Mouse (Mus musculus): Measurements from ENCODE around the gene Pacsin2. TPM values are rescaled to one million over a fixed set of nuclear protein-coding genes. Genes with fewer than 3 reads are reported as not detected.

The Pacsin2 gene
- polyA plus RNA-seq, 1 experiment from 2014 or later, result 42.5 TPM

DNA sequence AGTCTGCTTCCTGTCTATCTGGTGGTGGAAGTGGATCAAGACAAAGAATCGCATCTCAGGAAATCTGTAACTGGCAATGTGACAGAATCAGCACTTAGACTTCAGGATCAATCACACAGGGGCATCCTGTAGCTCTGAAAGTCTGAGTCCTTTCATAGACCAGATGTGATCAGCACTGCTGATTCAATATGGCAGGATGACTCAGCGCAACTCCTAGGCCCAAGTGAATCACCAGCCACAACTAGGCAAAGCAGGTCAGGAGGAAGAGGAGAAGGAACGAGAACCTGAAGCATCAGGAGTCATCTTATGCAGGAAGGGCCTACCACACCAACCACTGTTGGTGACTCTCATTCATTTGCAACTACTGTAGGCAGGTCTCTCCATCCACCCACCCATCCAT is 60.4 kb downstream of the Pacsin2 start:
- TF ChIP-seq CTCF (IDR thresholded peaks at IDR 0.05; ENCODE audit: low read depth) (no peak), EP300 (optimal IDR thresholded peaks at IDR 0.05) (no peak)
- H3K9ac ChIP-seq (ENCODE audit: low read length), result no peak overlapping the region
- H3K27ac ChIP-seq (replicated peaks), result no peak overlapping the region
- no peaks in the 10 kb centered on the region for H3K27me3 ChIP-seq (ENCODE audit: control insufficient read depth, insufficient read depth, low read length)
- no peak overlapping the region for H3K4me3 ChIP-seq (ENCODE audit: low read depth, low read length)
- peaks cover 2% of the 10 kb centered on the region for H3K36me3 ChIP-seq (ENCODE audit: control insufficient read depth, insufficient read depth, low read length)
- no peak for DNase-seq (ENCODE audit: low spot score)
- WGBS, result 89% methylated on average over 3 of the region's 3 CpGs
- H3K9me3 ChIP-seq (ENCODE audit: control insufficient read depth, low read length), result no peaks in the 10 kb centered on the region
- peaks cover 2% of the 10 kb centered on the region for H3K4me1 ChIP-seq (replicated peaks; ENCODE audit: control insufficient read depth, insufficient read depth)
- H3K4me2 ChIP-seq (replicated peaks; ENCODE audit: low read depth), result no peak overlapping the region
- peak; percentile 54 for ATAC-seq (ENCODE audit: low FRiP score, low TSS enrichment)

DNA sequence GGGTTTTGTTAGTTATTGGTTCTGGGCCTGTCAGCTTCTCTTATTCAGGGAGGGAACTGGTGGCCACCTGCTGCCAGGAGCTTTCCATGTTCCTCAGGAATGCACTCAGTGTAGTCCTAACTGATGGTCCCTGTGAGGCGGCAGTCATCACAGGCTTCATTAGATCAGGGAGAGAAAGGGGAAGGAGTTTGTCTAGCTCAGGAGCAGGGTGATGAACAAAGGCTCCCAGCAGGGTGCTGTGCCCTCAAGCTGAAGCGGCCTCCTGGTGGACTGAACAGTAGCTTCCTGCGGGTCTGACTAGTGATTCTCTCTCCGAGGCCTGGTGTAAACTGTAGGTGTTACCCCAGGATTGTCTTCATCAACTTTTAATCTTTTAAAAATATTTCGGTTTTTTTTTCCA is 61.4 kb downstream of the Pacsin2 start:
- Histone ChIP-seq H3K36me3 (ENCODE audit: control insufficient read depth, insufficient read depth, low read length) (peaks cover 2% of the 10 kb centered on the region), H3K4me2 (replicated peaks; ENCODE audit: low read depth) (no peak overlapping the region), H3K9me3 (ENCODE audit: control insufficient read depth, low read length) (no peaks in the 10 kb centered on the region), H3K27ac (replicated peaks) (no peak overlapping the region), H3K9ac (ENCODE audit: low read length) (no peak overlapping the region), H3K4me1 (replicated peaks; ENCODE audit: control insufficient read depth, insufficient read depth) (no peaks in the 10 kb centered on the region), H3K4me3 (ENCODE audit: low read depth, low read length) (no peak overlapping the region), H3K27me3 (ENCODE audit: control insufficient read depth, insufficient read depth, low read length) (no peaks in the 10 kb centered on the region)
- ATAC-seq (ENCODE audit: low FRiP score, low TSS enrichment) (no peak), DNase-seq (ENCODE audit: low spot score) (no peak)
- 79% methylated on average over 5 of the region's 5 CpGs for WGBS
- TF ChIP-seq EP300 (optimal IDR thresholded peaks at IDR 0.05) (no peak), CTCF (IDR thresholded peaks at IDR 0.05; ENCODE audit: low read depth) (no peak)

DNA sequence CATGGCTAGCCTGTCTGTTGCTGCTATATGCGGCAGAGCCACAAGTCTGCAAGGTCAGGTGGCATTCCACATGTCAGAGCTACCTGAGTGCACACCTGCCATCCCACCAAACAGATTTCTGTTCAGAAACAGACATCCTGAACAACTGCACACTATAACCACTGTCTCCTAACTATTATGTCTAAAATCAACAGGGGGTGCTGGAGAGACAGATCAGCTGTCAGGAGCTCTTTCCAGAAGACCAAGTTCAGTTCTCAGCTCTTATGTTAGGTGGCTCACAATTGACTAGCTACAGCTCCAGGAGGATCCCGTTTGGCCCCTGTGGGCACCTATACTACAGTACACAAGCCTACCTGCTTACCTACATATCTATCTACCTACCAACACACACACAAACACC is 71.7 kb downstream of the Pacsin2 start:
- H3K4me3 ChIP-seq (ENCODE audit: low read depth, low read length), result no peak overlapping the region
- ATAC-seq (ENCODE audit: low FRiP score, low TSS enrichment), result no peak
- WGBS, result 85% methylated on average over 2 of the region's 2 CpGs
- no peaks in the 10 kb centered on the region for H3K9me3 ChIP-seq (ENCODE audit: control insufficient read depth, low read length)
- no peaks in the 10 kb centered on the region for H3K27me3 ChIP-seq (ENCODE audit: control insufficient read depth, insufficient read depth, low read length)
- no peak overlapping the region for H3K27ac ChIP-seq (replicated peaks)
- H3K9ac ChIP-seq (ENCODE audit: low read length), result no peak overlapping the region
- TF ChIP-seq EP300 (optimal IDR thresholded peaks at IDR 0.05), result no peak
- TF ChIP-seq CTCF (IDR thresholded peaks at IDR 0.05; ENCODE audit: low read depth), result peak; percentile 56
- H3K36me3 ChIP-seq (ENCODE audit: control insufficient read depth, insufficient read depth, low read length), result peaks cover 11% of the 10 kb centered on the region
- no peaks in the 10 kb centered on the region for H3K4me1 ChIP-seq (replicated peaks; ENCODE audit: control insufficient read depth, insufficient read depth)
- DNase-seq (ENCODE audit: low spot score), result no peak
- no peak overlapping the region for H3K4me2 ChIP-seq (replicated peaks; ENCODE audit: low read depth)

DNA sequence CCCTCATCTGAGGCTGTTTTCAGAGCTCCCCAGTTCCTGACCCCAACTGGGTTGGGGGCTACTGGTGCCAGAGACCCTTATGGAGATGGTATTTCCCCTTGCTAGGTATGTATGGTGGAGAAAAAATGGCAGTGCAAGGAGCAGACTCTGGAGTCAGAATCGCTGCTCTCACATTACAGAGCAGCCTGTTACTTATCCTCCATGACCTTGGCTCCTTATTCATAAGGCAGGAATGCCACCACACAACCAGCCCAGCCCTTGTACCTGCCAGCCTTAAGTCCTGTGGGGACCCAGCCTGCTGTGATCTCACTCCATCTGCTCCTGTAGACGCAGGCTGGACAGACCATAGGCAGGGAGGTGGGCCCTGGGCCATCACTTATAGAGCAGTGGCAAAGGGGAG is 76.5 kb downstream of the Pacsin2 start:
- TF ChIP-seq EP300 (optimal IDR thresholded peaks at IDR 0.05) (no peak), CTCF (IDR thresholded peaks at IDR 0.05; ENCODE audit: low read depth) (no peak)
- H3K9ac ChIP-seq (ENCODE audit: low read length), result no peak overlapping the region
- no peaks in the 10 kb centered on the region for H3K4me1 ChIP-seq (replicated peaks; ENCODE audit: control insufficient read depth, insufficient read depth)
- H3K9me3 ChIP-seq (ENCODE audit: control insufficient read depth, low read length), result no peaks in the 10 kb centered on the region
- no peak overlapping the region for H3K4me2 ChIP-seq (replicated peaks; ENCODE audit: low read depth)
- no peak overlapping the region for H3K4me3 ChIP-seq (ENCODE audit: low read depth, low read length)
- peaks cover 24% of the 10 kb centered on the region for H3K36me3 ChIP-seq (ENCODE audit: control insufficient read depth, insufficient read depth, low read length)
- 62% methylated on average over 2 of the region's 2 CpGs for WGBS
- no peak overlapping the region for H3K27ac ChIP-seq (replicated peaks)
- DNase-seq (ENCODE audit: low spot score) (no peak), ATAC-seq (ENCODE audit: low FRiP score, low TSS enrichment) (0 out of 2 replicates have a peak, but pooled peaks have one; percentile 5)
- no peaks in the 10 kb centered on the region for H3K27me3 ChIP-seq (ENCODE audit: control insufficient read depth, insufficient read depth, low read length)

DNA sequence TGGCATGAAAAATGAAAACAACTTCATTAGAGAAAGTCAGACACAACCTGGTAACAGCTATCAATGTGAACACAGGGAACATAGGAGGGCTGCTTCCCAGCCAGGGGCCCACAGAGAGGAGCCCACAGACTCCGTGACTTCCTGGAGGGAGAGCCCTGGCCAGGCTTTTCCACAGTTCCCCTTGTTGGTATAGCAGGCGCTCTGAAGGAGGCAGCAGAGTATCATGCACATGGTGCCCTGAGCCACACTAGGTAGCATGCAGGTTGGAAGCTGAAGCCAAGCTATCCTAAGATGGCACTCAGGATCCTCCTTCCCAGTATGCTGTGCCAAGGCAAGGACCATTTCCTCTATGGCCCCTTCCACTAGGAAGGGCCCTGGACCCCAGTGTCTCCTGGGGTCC is 80.8 kb downstream of the Pacsin2 start:
- ATAC-seq (ENCODE audit: low FRiP score, low TSS enrichment) (no peak), DNase-seq (ENCODE audit: low spot score) (no peak)
- WGBS, result 82% methylated on average over 2 of the region's 2 CpGs
- Histone ChIP-seq H3K9ac (ENCODE audit: low read length) (no peak overlapping the region), H3K4me3 (ENCODE audit: low read depth, low read length) (no peak overlapping the region), H3K9me3 (ENCODE audit: control insufficient read depth, low read length) (no peaks in the 10 kb centered on the region), H3K36me3 (ENCODE audit: control insufficient read depth, insufficient read depth, low read length) (peaks cover 25% of the 10 kb centered on the region), H3K27me3 (ENCODE audit: control insufficient read depth, insufficient read depth, low read length) (no peaks in the 10 kb centered on the region), H3K27ac (replicated peaks) (no peak overlapping the region), H3K4me1 (replicated peaks; ENCODE audit: control insufficient read depth, insufficient read depth) (no peaks in the 10 kb centered on the region), H3K4me2 (replicated peaks; ENCODE audit: low read depth) (no peak overlapping the region)
- TF ChIP-seq CTCF (IDR thresholded peaks at IDR 0.05; ENCODE audit: low read depth), result peak; percentile 63
- TF ChIP-seq EP300 (optimal IDR thresholded peaks at IDR 0.05), result no peak

GRCm38 (mm10) chr15:83383136-83383535 is 81.3 kb downstream of the Pacsin2 start:
- WGBS, result 83% methylated on average over 5 of the region's 5 CpGs
- H3K36me3 ChIP-seq (ENCODE audit: control insufficient read depth, insufficient read depth, low read length), result peaks cover 26% of the 10 kb centered on the region

More at GRCm38 (mm10) chr15:83383136-83383535, 81.3 kb downstream of the Pacsin2 start:
- Histone ChIP-seq H3K9ac (ENCODE audit: low read length) (no peak overlapping the region), H3K9me3 (ENCODE audit: control insufficient read depth, low read length) (no peaks in the 10 kb centered on the region), H3K4me1 (replicated peaks; ENCODE audit: control insufficient read depth, insufficient read depth) (no peaks in the 10 kb centered on the region), H3K27me3 (ENCODE audit: control insufficient read depth, insufficient read depth, low read length) (no peaks in the 10 kb centered on the region), H3K27ac (replicated peaks) (no peak overlapping the region), H3K4me2 (replicated peaks; ENCODE audit: low read depth) (no peak overlapping the region), H3K4me3 (ENCODE audit: low read depth, low read length) (no peak overlapping the region)
- TF ChIP-seq EP300 (optimal IDR thresholded peaks at IDR 0.05) (no peak), CTCF (IDR thresholded peaks at IDR 0.05; ENCODE audit: low read depth) (no peak)
- ATAC-seq (ENCODE audit: low FRiP score, low TSS enrichment) (no peak), DNase-seq (ENCODE audit: low spot score) (no peak)
